Mouse (Mus musculus): ENCODE data around the gene Fgf2.

Fgf2 gene

DNA sequence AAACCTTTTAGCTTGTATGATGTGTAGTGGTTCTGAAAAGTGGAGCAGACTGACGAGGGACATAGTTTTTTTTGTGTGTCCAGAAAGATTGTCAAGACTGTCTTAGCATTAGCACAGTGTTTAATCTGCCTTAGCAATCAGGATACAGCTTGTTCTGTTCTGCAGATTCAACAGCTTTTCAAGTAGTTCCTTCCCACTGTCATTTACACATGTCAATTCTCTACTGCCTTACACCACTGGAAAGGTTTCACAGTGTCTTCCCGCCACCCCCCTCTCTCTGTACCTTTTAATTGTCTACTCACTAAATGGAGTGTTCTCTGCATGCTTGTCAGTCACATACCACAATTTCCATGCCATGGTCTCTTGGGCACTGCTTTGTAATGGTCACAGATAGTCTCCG, 73.0 kb downstream of the Fgf2 start:
- POLR2A ChIA-PET = interaction anchor here in 2 of 4 experiments (0.6 to 0.8 kb wide), 4 partner anchors 10 to 149 kb away, joined by 3 to 5 read pairs (median 4); no protein-coding TSS in a partner anchor
- CTCF ChIA-PET = interaction anchor here in 2 of 4 experiments (1.1 to 1.2 kb wide), 2 partner anchors 9 to 80 kb away, joined by 4 read pairs; no protein-coding TSS in a partner anchor

DNA sequence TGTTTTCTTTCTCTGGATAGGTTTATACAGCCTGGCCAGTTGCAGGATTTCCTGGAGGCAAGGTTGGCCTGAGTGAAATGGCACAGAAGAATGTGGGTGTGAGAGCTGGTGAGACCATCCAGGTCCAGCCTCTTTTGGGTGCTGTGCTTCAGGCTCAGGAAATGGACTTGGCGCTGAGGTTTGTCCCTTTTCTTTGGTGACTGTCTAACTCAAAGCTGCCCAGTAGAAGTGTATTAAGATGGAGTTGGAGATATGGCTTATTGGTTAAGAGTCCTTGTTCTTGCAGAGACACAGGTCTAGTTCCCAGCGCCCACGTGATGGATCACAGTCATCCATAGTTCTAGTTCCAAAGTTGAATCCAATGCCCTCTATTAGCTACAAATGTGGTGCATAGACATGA, 77.9 kb downstream of the Fgf2 start:
- ChIA-PET POLR2A (interaction anchor here in 1 of 4 experiments (1.4 kb wide), 1 partner anchor 10 kb away, joined by 6 read pairs; no protein-coding TSS in a partner anchor), CTCF (no interaction called here)

DNA sequence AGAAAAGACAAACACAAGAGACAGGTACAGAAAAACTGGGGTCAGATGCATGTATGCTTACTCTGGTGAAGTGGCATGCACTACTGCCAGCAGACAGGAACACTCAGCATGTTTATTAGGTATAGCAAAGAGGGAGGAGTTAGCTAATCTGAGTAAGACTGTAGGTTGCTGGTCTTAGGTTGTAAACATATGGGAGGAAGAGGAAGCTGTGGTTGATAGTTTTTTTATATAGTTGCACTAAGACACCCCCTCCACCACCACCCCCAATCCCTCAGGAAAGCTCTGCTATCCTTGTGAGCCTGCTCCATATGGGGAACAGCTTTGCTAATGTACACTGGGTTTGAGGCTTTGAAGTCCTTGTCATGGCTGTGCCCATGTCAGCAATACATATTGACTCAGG, 82.2 kb downstream of the Fgf2 start:
- CTCF ChIA-PET = interaction anchor here in 1 of 4 experiments (0.6 to 0.8 kb wide), 2 partner anchors 9 to 177 kb away, joined by 3 to 4 read pairs; no protein-coding TSS in a partner anchor
- POLR2A ChIA-PET = interaction anchor here in 3 of 4 experiments (0.8 to 3.3 kb wide), 3 partner anchors 11 to 12 kb away, joined by 3 to 9 read pairs (median 8); partner anchors contain the start of genes Nudt6 (in 2 of the 3) and Spata5 (in 2 of the 3)

DNA sequence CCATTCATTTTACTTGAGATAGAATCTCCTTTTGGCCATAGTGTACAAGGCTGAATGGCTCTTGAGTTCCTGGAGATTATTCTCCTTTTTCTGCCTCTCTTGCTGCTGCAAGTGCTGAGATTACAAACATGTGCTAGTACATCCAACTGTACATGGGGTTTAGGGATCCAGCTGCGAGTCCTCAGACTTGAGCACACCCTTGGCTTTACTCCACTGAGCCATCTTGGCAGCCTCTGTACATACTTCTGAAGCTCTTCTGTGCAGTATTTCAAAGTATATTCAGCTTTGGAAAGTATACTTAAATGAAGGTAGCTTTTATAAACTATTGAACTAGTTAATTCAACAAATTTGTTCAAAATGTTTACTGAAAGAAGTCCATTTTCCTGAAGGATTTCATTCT, 91.6 kb downstream of the Fgf2 start:
- POLR2A ChIA-PET = interaction anchor here in 1 of 4 experiments (0.6 to 1.8 kb wide), 5 partner anchors 8 to 127 kb away, joined by 3 to 5 read pairs (median 4); partner anchors contain the start of genes Nudt6 and Spata5
- CTCF ChIA-PET = no interaction called here

DNA sequence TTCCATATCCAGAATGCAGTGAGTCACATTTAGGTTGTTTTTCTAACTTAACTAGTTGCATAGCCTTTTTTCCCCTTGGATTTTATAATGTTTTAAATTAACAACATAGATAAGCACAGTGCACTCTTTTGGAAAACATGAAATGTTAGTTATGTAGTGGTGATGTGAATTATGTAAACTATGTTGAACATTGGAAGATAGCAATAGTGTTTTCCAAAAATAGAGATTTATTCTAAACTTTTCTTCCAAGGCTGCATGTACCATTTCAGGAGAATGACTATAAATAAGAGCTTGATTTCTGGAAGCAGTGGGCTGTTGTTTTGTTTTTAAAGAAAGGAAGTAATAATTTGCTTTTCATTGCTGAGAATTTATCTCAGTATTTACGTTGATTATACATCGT, 95.3 kb downstream of the Fgf2 start:
- CTCF ChIA-PET = no interaction called here
- POLR2A ChIA-PET = interaction anchor here in 1 of 4 experiments (1.5 to 2.7 kb wide), 2 partner anchors 9 to 15 kb away, joined by 4 to 9 read pairs; no protein-coding TSS in a partner anchor

DNA sequence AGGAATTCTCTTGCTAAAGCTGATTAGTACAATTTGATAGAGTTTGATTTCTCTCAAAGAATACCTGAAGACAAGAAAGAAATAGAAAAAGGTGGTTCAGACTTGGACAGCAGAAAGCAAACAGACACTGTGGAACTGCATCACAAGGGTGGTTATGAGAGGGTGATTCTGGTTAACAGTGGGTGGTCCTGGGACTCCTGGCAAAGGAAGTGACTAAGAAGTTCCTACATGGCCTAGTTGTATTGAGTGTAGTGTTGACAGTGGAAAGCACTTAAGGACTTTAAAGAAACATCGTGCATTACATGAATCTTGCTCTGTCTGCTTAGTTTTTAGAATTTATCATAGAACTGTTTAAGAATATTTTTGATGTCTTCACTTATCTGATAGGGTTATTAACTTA, 107.8 kb downstream of the Fgf2 start:
- ChIA-PET POLR2A (no interaction called here), CTCF (no interaction called here)

Data from embryonic stem cell, embryonic (primary cell).